Mouse (Mus musculus) CH12.LX (cell line): ENCODE data around the gene Cntrob.

Experiments
- CTCF ChIP-seq, 2 experiments: IDR thresholded peaks in 1 of 2; conservative IDR thresholded peaks in 1 of 2; 2 replicates each; pipeline ENCODE4 v1.5.1; 2011 to 2012; ENCODE audit warnings: low read depth in 2 of 2, low read length in 2 of 2, improper control_type of control experiment in 1 of 2, inconsistent platforms in 1 of 2, mild to moderate bottlenecking in 1 of 2, moderate library complexity in 1 of 2
- E2F4 ChIP-seq: IDR thresholded peaks from 2 replicates; pipeline ENCODE4 v1.6.1; 2011; ENCODE audit warnings: low read depth, low read length, improper control_type of control experiment; ENCODE audit not compliant: insufficient replicate concordance
- ELF1 ChIP-seq: IDR thresholded peaks from 2 replicates; pipeline ENCODE4 v1.6.1; 2014; ENCODE audit warnings: low read depth, mild to moderate bottlenecking, inconsistent platforms, low read length, improper control_type of control experiment
- ETS1 ChIP-seq: conservative IDR thresholded peaks from 2 replicates; pipeline ENCODE4 v1.6.1; 2012; ENCODE audit warnings: low read depth, mild to moderate bottlenecking, inconsistent platforms, low read length, improper control_type of control experiment, moderate library complexity
- JUND ChIP-seq: conservative IDR thresholded peaks from 2 replicates; pipeline ENCODE4 v1.6.1; 2011; ENCODE audit warnings: low read depth, low read length, improper control_type of control experiment
- MAX ChIP-seq: IDR thresholded peaks from 2 replicates; pipeline ENCODE4 v1.6.1; 2011; ENCODE audit warnings: low read length, improper control_type of control experiment
- MAZ ChIP-seq: IDR thresholded peaks from 2 replicates; pipeline ENCODE4 v1.6.1; 2012; ENCODE audit warnings: low read depth, mild to moderate bottlenecking, inconsistent platforms, low read length, improper control_type of control experiment, moderate library complexity
- NELFE ChIP-seq: IDR thresholded peaks from 2 replicates; pipeline ENCODE4 v1.6.1; 2011; ENCODE audit warnings: low read depth, low read length, improper control_type of control experiment
- NRF1 ChIP-seq: IDR thresholded peaks from 2 replicates; pipeline ENCODE4 v1.6.1; 2014; ENCODE audit warnings: low read depth, mild to moderate bottlenecking, inconsistent platforms, low read length, improper control_type of control experiment, moderate library complexity
- PAX5 ChIP-seq: IDR thresholded peaks from 2 replicates; pipeline ENCODE4 v1.6.1; 2012; ENCODE audit warnings: low read length, inconsistent platforms, mixed read lengths
- POLR2A ChIP-seq: IDR thresholded peaks from 2 replicates; pipeline ENCODE4 v1.6.1; 2011; ENCODE audit warnings: low read depth, mild to moderate bottlenecking, improper control_type of control experiment, low read length
- POLR2AphosphoS2 ChIP-seq: IDR thresholded peaks from 2 replicates; pipeline ENCODE4 v1.6.1; 2011; ENCODE audit warnings: low read depth, low read length, improper control_type of control experiment
- RCOR1 ChIP-seq: conservative IDR thresholded peaks from 2 replicates; pipeline ENCODE4 v1.6.1; 2012; ENCODE audit warnings: low read depth, mild to moderate bottlenecking, inconsistent platforms, low read length, improper control_type of control experiment

DNA sequence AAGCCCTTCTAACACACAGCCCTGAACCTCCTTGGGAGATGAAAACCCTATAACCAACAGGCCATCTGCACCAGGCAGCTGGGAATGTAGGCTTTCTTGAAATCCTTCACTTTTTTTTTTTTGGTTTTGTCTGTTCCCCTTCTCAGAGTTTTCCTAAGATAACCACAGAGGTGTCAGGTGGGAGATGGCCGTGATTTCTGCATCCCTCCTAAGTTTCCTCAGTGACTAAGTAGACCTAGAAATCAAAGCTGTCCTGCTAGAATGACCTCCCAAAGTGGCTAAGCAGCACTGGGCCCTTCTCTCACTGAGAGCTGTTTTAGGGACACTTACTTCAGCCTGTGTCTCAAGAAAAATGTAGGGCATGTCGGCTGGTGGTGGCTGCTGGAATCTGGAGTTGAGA, 25.8 kb downstream of the Cntrob start:
- no peak for TF ChIP-seq NRF1
- TF ChIP-seq CTCF (conservative IDR thresholded peaks at IDR 0.05 in 1 of 2, IDR thresholded peaks at IDR 0.05 in 1 of 2; ENCODE audit: low read depth in 2 of 2, low read length in 2 of 2), result no peak
- TF ChIP-seq RCOR1, result no peak
- TF ChIP-seq POLR2AphosphoS2, result no peak
- no peak for TF ChIP-seq PAX5
- no peak for TF ChIP-seq ETS1
- no peak for TF ChIP-seq NELFE
- TF ChIP-seq MAZ, result no peak
- TF ChIP-seq MAX, result no peak
- TF ChIP-seq POLR2A, result no peak
- no peak for TF ChIP-seq ELF1
- TF ChIP-seq JUND, result no peak
- TF ChIP-seq E2F4, result no peak
